Mouse (Mus musculus) stomach, embryonic 14.5 days (tissue): ENCODE data around the gene Prrx2. TPM values are rescaled to one million over a fixed set of nuclear protein-coding genes. Genes with fewer than 3 reads are reported as not detected.
"Not testable (repeated sequence)": the region's sequence is repeated elsewhere in the genome, so short reads cannot be mapped to it uniquely, and the experiment has no call there.

Experiments
- ATAC-seq: fragments of 200-750 bp; cut with Nextera tagmentation; 2 replicates; pipeline ENCODE4 v1.8.0; 2017; ENCODE audit warnings: low read depth, moderate TSS enrichment; ENCODE audit not compliant: insufficient number of reproducible peaks, insufficient read depth, low FRiP score
- H3K27ac ChIP-seq: fragments of 300-500 bp; sonication (generic); 2 replicates; pipeline ENCODE4 v1.5.1; 2014; ENCODE audit warnings: mild to moderate bottlenecking, low read length, moderate library complexity, mixed read lengths
- H3K27me3 ChIP-seq: fragments of 300-500 bp; sonication (generic); 2 replicates; pipeline ENCODE4 v1.6.1; 2014; ENCODE audit warnings: low read length, control low read depth, mixed read lengths; ENCODE audit not compliant: control insufficient read depth, insufficient read depth
- H3K36me3 ChIP-seq: fragments of 300-500 bp; sonication (generic); 2 replicates; pipeline ENCODE4 v1.6.1; 2014; ENCODE audit warnings: mild to moderate bottlenecking, control low read depth, low read length, moderate library complexity, mixed read lengths; ENCODE audit not compliant: control insufficient read depth, insufficient read depth
- H3K4me1 ChIP-seq: fragments of 300-500 bp; sonication (generic); 2 replicates; pipeline ENCODE4 v1.6.1; 2014; ENCODE audit warnings: low read length, control low read depth, mixed read lengths; ENCODE audit not compliant: control insufficient read depth, insufficient read depth
- H3K4me2 ChIP-seq: fragments of 300-500 bp; sonication (generic); replicated peaks from 2 replicates; pipeline ENCODE4 v1.6.1; 2014; ENCODE audit warnings: low read depth, low read length, control low read depth
- H3K4me3 ChIP-seq: fragments of 300-500 bp; sonication (generic); 2 replicates; pipeline ENCODE4 v1.5.1; 2014; ENCODE audit warnings: low read depth, low read length, control low read depth
- H3K9ac ChIP-seq: fragments of 300-500 bp; sonication (generic); replicated peaks from 2 replicates; pipeline ENCODE4 v1.6.1; 2014; ENCODE audit warnings: low read depth, mild to moderate bottlenecking, control low read depth, low read length, moderate library complexity, mixed read lengths
- H3K9me3 ChIP-seq: fragments of 300-500 bp; sonication (generic); 2 replicates; pipeline ENCODE4 v1.6.1; 2016; ENCODE audit warnings: low read depth, low read length, control low read depth; ENCODE audit not compliant: control insufficient read depth
- WGBS: fragments of 180-500 bp; shearing (Covaris S2); extraction: QIAGEN DNeasy Blood & Tissue Kit; methylation state at CpG from one replicate; pipeline ENCODE4 v1.1.7; 2014; 5-methylcytosine and 5-hydroxymethylcytosine counted together
- polyA plus RNA-seq: library from polyadenylated mRNA; unstranded; fragments of >200 nt; fragmentation: Nextera tagmentation; extraction: Ambion mirVana; gene quantifications from 2 replicates; pipeline ENCODE4 v1.2.1, GENCODE M21; 2014

Prrx2 gene
- polyA plus RNA-seq, 1 experiment from 2014 or later, result 8.9 TPM

- Histone ChIP-seq H3K4me3 (no peak overlapping the region), H3K36me3 (no peaks in the 10 kb centered on the region), H3K27ac (no peak overlapping the region), H3K9ac (no peak overlapping the region), H3K9me3 (no peaks in the 10 kb centered on the region), H3K4me2 (no peak overlapping the region), H3K27me3 (no peaks in the 10 kb centered on the region), H3K4me1 (0 out of 2 replicates have a peak, but pooled peaks cover 3% of the 10 kb centered on the region)
- ATAC-seq, result no peak
- 84% methylated on average over 5 of the region's 5 CpGs for WGBS
These were observed 80.6 kb downstream of the Prrx2 start for GRCm38 (mm10) chr2:30915376-30915775.

- ATAC-seq, H3K9ac ChIP-seq, H3K4me3 ChIP-seq, H3K36me3 ChIP-seq, H3K9me3 ChIP-seq, H3K4me2 ChIP-seq, H3K27me3 ChIP-seq, H3K27ac ChIP-seq, H3K4me1 ChIP-seq: not testable (repeated sequence)
- 80% methylated on average over 6 of the region's 6 CpGs for WGBS
These were observed 81.2 kb downstream of the Prrx2 start for GRCm38 (mm10) chr2:30915933-30916332.

- Histone ChIP-seq H3K4me3 (no peak overlapping the region), H3K27me3 (no peaks in the 10 kb centered on the region), H3K27ac (no peak overlapping the region), H3K9ac (no peak overlapping the region), H3K36me3 (no peaks in the 10 kb centered on the region), H3K9me3 (no peaks in the 10 kb centered on the region), H3K4me1 (0 out of 2 replicates have a peak, but pooled peaks cover 3% of the 10 kb centered on the region), H3K4me2 (no peak overlapping the region)
- ATAC-seq, result no peak
- 88% methylated on average over 7 of the region's 7 CpGs for WGBS
These were observed 82.9 kb downstream of the Prrx2 start for GRCm38 (mm10) chr2:30917649-30918048.

- Histone ChIP-seq H3K4me2 (no peak overlapping the region), H3K4me3 (no peak overlapping the region), H3K36me3 (no peaks in the 10 kb centered on the region), H3K9ac (no peak overlapping the region), H3K4me1 (0 out of 2 replicates have a peak, but pooled peaks cover 3% of the 10 kb centered on the region), H3K9me3 (no peaks in the 10 kb centered on the region), H3K27ac (peak overlapping the region; percentile 39; the same call in 1 of the 2 replicates), H3K27me3 (no peaks in the 10 kb centered on the region)
- 65% methylated on average over 6 of the region's 6 CpGs for WGBS
- no peak for ATAC-seq
These were observed 83.4 kb downstream of the Prrx2 start for GRCm38 (mm10) chr2:30918126-30918525.

GRCm38 (mm10) chr2:30918780-30919329, 84.1 kb downstream of the Prrx2 start:
- Histone ChIP-seq H3K27me3 (no peaks in the 10 kb centered on the region), H3K4me2 (no peak overlapping the region), H3K4me3 (no peak overlapping the region), H3K36me3 (no peaks in the 10 kb centered on the region), H3K4me1 (0 out of 2 replicates have a peak, but pooled peaks cover 3% of the 10 kb centered on the region), H3K9me3 (no peaks in the 10 kb centered on the region), H3K9ac (no peak overlapping the region), H3K27ac (peak overlapping the region; percentile 39; the same call in 1 of the 2 replicates)
- ATAC-seq, result no peak
- WGBS, result 32% methylated on average over 8 of the region's 8 CpGs

- Histone ChIP-seq H3K9me3 (no peaks in the 10 kb centered on the region), H3K27me3 (no peaks in the 10 kb centered on the region), H3K36me3 (no peaks in the 10 kb centered on the region), H3K4me2 (no peak overlapping the region), H3K9ac (no peak overlapping the region), H3K27ac (no peak overlapping the region), H3K4me3 (no peak overlapping the region), H3K4me1 (0 out of 2 replicates have a peak, but pooled peaks cover 3% of the 10 kb centered on the region)
- 52% methylated on average over 7 of the region's 7 CpGs for WGBS
- ATAC-seq, result no peak
These were observed 85.4 kb downstream of the Prrx2 start for GRCm38 (mm10) chr2:30920216-30920615.

GRCm38 (mm10) chr2:30923099-30923498, 88.3 kb downstream of the Prrx2 start:
- Histone ChIP-seq H3K9me3 (no peaks in the 10 kb centered on the region), H3K9ac (no peak overlapping the region), H3K27me3 (no peaks in the 10 kb centered on the region), H3K4me3 (no peak overlapping the region), H3K4me2 (no peak overlapping the region), H3K36me3 (no peaks in the 10 kb centered on the region), H3K4me1 (0 out of 2 replicates have a peak, but pooled peaks cover 13% of the 10 kb centered on the region), H3K27ac (no peak overlapping the region)
- no peak for ATAC-seq
- WGBS, result 68% methylated on average over 3 of the region's 3 CpGs

- Histone ChIP-seq H3K4me3 (no peak overlapping the region), H3K4me2 (no peak overlapping the region), H3K4me1 (peaks cover 15% of the 10 kb centered on the region; the same call in 1 of the 2 replicates), H3K27ac (no peak overlapping the region), H3K36me3 (no peaks in the 10 kb centered on the region), H3K9me3 (no peaks in the 10 kb centered on the region), H3K9ac (no peak overlapping the region), H3K27me3 (no peaks in the 10 kb centered on the region)
- ATAC-seq, result no peak
- WGBS, result 79% methylated on average over 4 of the region's 4 CpGs
These were observed 90.4 kb downstream of the Prrx2 start for GRCm38 (mm10) chr2:30925181-30925580.

- WGBS, result 56% methylated on average over 4 of the region's 4 CpGs
- Histone ChIP-seq H3K4me3 (no peak overlapping the region), H3K9ac (no peak overlapping the region), H3K27ac (no peak overlapping the region; the same call in 1 of the 2 replicates), H3K9me3 (no peaks in the 10 kb centered on the region), H3K4me1 (peaks cover 15% of the 10 kb centered on the region; the same call in 1 of the 2 replicates), H3K36me3 (no peaks in the 10 kb centered on the region), H3K4me2 (no peak overlapping the region), H3K27me3 (no peaks in the 10 kb centered on the region)
- ATAC-seq, result no peak
These were observed 91.6 kb downstream of the Prrx2 start for GRCm38 (mm10) chr2:30926381-30926780.
